Mouse (Mus musculus) adrenal gland, postnatal 10 days (tissue): ENCODE data around the gene Rap1a. TPM values are rescaled to one million over a fixed set of nuclear protein-coding genes. Genes with fewer than 3 reads are reported as not detected.

Experiments used
- DNase-seq: peaks from one replicate; pipeline ENCODE4 v3.0.0; 2021; ENCODE audit warnings: mixed read lengths
- total RNA-seq, 2 experiments: library from RNA; stranded (reverse); gene quantifications; 2 replicates each; pipeline ENCODE4 v1.2.3; 2021

Gene Rap1a
- total RNA-seq, 2 experiments from 2014 or later, result 167 to 181 TPM

- DNase-seq, result no peak
These were observed 5.5 kb upstream of the Rap1a start for GRCm38 (mm10) chr3:105806519-105807249.

GRCm38 (mm10) chr3:105803600-105803999 lies 2.5 kb upstream of the Rap1a start:
- DNase-seq, result no peak

GRCm38 (mm10) chr3:105800675-105801190 lies 403 bp downstream of the Rap1a start:
- DNase-seq, result peak; percentile 47

GRCm38 (mm10) chr3:105800156-105800674 lies 921 bp downstream of the Rap1a start:
- no peak for DNase-seq

GRCm38 (mm10) chr3:105799375-105799774 lies 1.8 kb downstream of the Rap1a start:
- DNase-seq, result no peak

GRCm38 (mm10) chr3:105798770-105799169 lies 2.4 kb downstream of the Rap1a start:
- no peak for DNase-seq

- DNase-seq, result no peak
These were observed 3.7 kb downstream of the Rap1a start for GRCm38 (mm10) chr3:105797427-105797826.

GRCm38 (mm10) chr3:105796761-105797160 lies 4.4 kb downstream of the Rap1a start:
- no peak for DNase-seq

- no peak for DNase-seq
These were observed 6.8 kb downstream of the Rap1a start for GRCm38 (mm10) chr3:105794309-105794708.

GRCm38 (mm10) chr3:105792309-105792708 lies 8.8 kb downstream of the Rap1a start:
- no peak for DNase-seq

- DNase-seq, result no peak
These were observed 10.0 kb downstream of the Rap1a start for GRCm38 (mm10) chr3:105791129-105791528.

GRCm38 (mm10) chr3:105790338-105790737 lies 10.8 kb downstream of the Rap1a start:
- DNase-seq, result no peak

GRCm38 (mm10) chr3:105789776-105790175 lies 11.4 kb downstream of the Rap1a start:
- no peak for DNase-seq

- no peak for DNase-seq
These were observed 13.8 kb downstream of the Rap1a start for GRCm38 (mm10) chr3:105787328-105787727.

- DNase-seq, result no peak
These were observed 15.3 kb downstream of the Rap1a start for GRCm38 (mm10) chr3:105785865-105786264.

GRCm38 (mm10) chr3:105783809-105784208 lies 17.3 kb downstream of the Rap1a start:
- no peak for DNase-seq

- no peak for DNase-seq
These were observed 18.7 kb downstream of the Rap1a start for GRCm38 (mm10) chr3:105782406-105782805.

GRCm38 (mm10) chr3:105777997-105778396 lies 23.1 kb downstream of the Rap1a start:
- no peak for DNase-seq

GRCm38 (mm10) chr3:105774496-105774895 lies 26.6 kb downstream of the Rap1a start:
- no peak for DNase-seq

GRCm38 (mm10) chr3:105771534-105771933 lies 29.6 kb downstream of the Rap1a start:
- DNase-seq, result no peak

- DNase-seq, result no peak
These were observed 30.3 kb downstream of the Rap1a start for GRCm38 (mm10) chr3:105770836-105771235.

- no peak for DNase-seq
These were observed 31.8 kb downstream of the Rap1a start for GRCm38 (mm10) chr3:105769380-105769779.

- no peak for DNase-seq
These were observed 32.6 kb downstream of the Rap1a start for GRCm38 (mm10) chr3:105768529-105768928.
